Mouse (Mus musculus): Measurements from ENCODE around the gene Mtx1. TPM values are rescaled to one million over a fixed set of nuclear protein-coding genes. Genes with fewer than 3 reads are reported as not detected.
"Not testable (repeated sequence)": the region's sequence is repeated elsewhere in the genome, so short reads cannot be mapped to it uniquely, and the experiment has no call there.

Mtx1 gene
- total and polyA plus RNA-seq, 2 experiments from 2014 or later = 108 to 176 TPM

DNA sequence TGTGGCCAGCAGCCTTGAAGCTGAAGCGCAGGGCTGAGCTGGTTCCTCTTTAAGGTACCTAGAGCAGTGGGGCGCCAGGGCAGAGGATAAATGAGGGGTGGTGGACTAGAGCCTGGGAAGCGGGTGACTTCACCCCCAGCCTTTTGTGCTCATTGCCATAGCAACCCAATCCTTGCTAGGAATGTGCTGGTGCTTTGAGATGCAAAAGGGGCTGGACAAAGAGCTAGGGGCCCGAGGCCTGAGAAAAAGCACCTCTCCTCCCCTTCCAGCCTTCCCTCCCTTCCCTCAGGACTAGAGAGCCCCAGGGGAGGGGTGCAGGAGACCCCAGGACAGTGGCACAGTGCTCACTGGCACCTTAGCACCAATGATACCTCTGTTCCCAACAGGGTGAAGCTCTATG lies 970 bp downstream of the Mtx1 start:
- H3K36me3 ChIP-seq (ENCODE audit: insufficient read depth, low read length) = no peaks in the 10 kb centered on the region
- TF ChIP-seq CTCF (IDR thresholded peaks at IDR 0.05) = no peak
- peak; percentile 84 for DNase-seq (ENCODE audit: low spot score)
- H3K27ac ChIP-seq (ENCODE audit: low read depth, low read length) = peak overlapping the region; percentile 80
- H3K4me1 ChIP-seq (ENCODE audit: insufficient read depth, low read length) = peaks cover 26% of the 10 kb centered on the region; the same call in 1 of the 2 replicates
- H3K27me3 ChIP-seq (ENCODE audit: insufficient read depth, low read length) = no peaks in the 10 kb centered on the region
- peak overlapping the region; percentile 85 for H3K4me2 ChIP-seq (ENCODE audit: low read depth, low read length, poor library complexity, severe bottlenecking)
- H3K4me3 ChIP-seq (ENCODE audit: low read depth, low read length) = peak overlapping the region; percentile 41
- peak overlapping the region; percentile 55 for H3K9ac ChIP-seq (replicated peaks; ENCODE audit: low read length, poor library complexity, severe bottlenecking)
- H3K9me3 ChIP-seq (ENCODE audit: low read length) = no peaks in the 10 kb centered on the region
- ATAC-seq (ENCODE audit: low FRiP score) = peak; percentile 47
- 14% methylated on average over 4 of the region's 4 CpGs for whole genome bisulfite sequencing

DNA sequence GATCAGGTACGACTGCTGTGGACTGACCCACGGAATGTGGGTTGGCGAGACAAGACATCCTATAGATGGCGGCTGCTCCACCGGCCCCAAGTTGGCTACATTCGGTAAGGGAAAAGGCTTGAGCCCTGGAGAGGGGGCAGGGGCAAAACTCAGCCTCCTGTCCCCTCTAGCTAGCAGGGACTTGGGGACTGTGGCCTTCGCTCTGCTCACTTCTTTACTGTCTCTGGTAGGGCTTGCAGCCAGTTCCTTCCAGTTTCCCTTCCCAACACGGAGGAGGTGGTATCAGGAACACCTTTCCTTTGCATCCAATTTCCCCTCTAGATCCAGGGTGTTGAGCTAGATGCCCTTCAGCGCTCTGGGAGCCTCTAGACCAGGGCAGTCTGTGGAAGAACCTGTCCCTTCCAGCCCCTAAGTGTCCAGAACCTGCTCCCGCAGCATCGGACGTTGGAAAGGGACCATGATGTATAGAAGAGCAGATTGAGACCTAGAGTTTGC lies 1.5 kb downstream of the Mtx1 start:
- WGBS = 17% methylated on average over 12 of the region's 12 CpGs
- Histone ChIP-seq H3K27me3 (ENCODE audit: insufficient read depth, low read length) (no peaks in the 10 kb centered on the region), H3K36me3 (ENCODE audit: insufficient read depth, low read length) (no peaks in the 10 kb centered on the region), H3K27ac (ENCODE audit: low read depth, low read length) (peak overlapping the region; percentile 80), H3K9me3 (ENCODE audit: low read length) (no peaks in the 10 kb centered on the region), H3K4me3 (ENCODE audit: low read depth, low read length) (peak overlapping the region; percentile 41), H3K4me1 (ENCODE audit: insufficient read depth, low read length) (peaks cover 26% of the 10 kb centered on the region; the same call in 1 of the 2 replicates), H3K4me2 (ENCODE audit: low read depth, low read length, poor library complexity, severe bottlenecking) (peak overlapping the region; percentile 85), H3K9ac (replicated peaks; ENCODE audit: low read length, poor library complexity, severe bottlenecking) (peak overlapping the region; percentile 55)
- no peak for TF ChIP-seq CTCF (IDR thresholded peaks at IDR 0.05)
- ATAC-seq (ENCODE audit: low FRiP score) = no peak
- no peak for DNase-seq (ENCODE audit: low spot score)

DNA sequence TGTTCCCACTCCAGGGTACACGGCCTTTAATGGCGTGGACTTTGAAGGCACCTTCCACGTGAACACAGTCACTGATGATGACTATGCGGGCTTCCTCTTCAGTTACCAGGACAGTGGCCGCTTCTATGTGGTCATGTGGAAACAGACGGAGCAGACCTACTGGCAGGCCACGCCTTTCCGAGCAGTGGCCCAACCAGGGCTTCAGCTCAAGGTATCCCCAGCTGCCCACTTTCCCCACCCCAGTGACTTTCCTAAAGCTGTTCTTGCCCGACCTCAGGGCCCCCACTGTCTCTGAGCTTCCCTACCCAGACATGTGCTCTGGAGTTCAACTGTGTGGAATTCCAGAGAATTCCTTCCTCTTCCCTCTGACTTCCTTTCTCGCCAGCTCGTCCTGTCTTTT lies 2.1 kb downstream of the Mtx1 start:
- no peaks in the 10 kb centered on the region for H3K9me3 ChIP-seq (ENCODE audit: low read length)
- peak overlapping the region; percentile 80 for H3K27ac ChIP-seq (ENCODE audit: low read depth, low read length)
- no peaks in the 10 kb centered on the region for H3K36me3 ChIP-seq (ENCODE audit: insufficient read depth, low read length)
- ATAC-seq (ENCODE audit: low FRiP score) (no peak), DNase-seq (ENCODE audit: low spot score) (no peak)
- WGBS = 35% methylated on average over 11 of the region's 11 CpGs
- H3K4me1 ChIP-seq (ENCODE audit: insufficient read depth, low read length) = peaks cover 26% of the 10 kb centered on the region; the same call in 1 of the 2 replicates
- no peak for TF ChIP-seq CTCF (IDR thresholded peaks at IDR 0.05)
- peak overlapping the region; percentile 85 for H3K4me2 ChIP-seq (ENCODE audit: low read depth, low read length, poor library complexity, severe bottlenecking)
- H3K4me3 ChIP-seq (ENCODE audit: low read depth, low read length) = peak overlapping the region; percentile 41
- no peaks in the 10 kb centered on the region for H3K27me3 ChIP-seq (ENCODE audit: insufficient read depth, low read length)
- peak overlapping the region; percentile 39; the same call in 1 of the 2 replicates for H3K9ac ChIP-seq (replicated peaks; ENCODE audit: low read length, poor library complexity, severe bottlenecking)

DNA sequence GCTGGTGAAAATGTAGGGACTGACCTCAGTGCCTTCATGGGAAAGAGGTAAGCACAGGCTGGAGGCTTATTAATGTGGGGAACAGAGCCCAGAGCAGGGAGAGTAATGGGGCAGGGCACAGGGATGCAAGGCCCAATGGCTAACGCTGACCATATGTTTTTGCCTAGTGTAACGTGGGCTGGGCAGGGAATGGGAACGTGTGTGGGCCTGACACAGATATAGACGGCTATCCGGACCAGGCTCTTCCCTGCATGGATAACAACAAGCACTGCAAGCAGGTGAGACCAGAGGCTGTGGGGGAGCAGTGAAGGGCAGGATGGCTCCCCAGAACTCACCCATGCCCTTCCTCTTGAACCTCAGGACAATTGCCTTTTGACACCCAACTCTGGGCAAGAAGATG lies 5.7 kb downstream of the Mtx1 start:
- H3K9me3 ChIP-seq (ENCODE audit: low read length) = no peaks in the 10 kb centered on the region
- no peak overlapping the region for H3K9ac ChIP-seq (replicated peaks; ENCODE audit: low read length, poor library complexity, severe bottlenecking)
- WGBS = 63% methylated on average over 5 of the region's 5 CpGs
- no peak for TF ChIP-seq CTCF (IDR thresholded peaks at IDR 0.05)
- no peaks in the 10 kb centered on the region for H3K27me3 ChIP-seq (ENCODE audit: insufficient read depth, low read length)
- H3K4me2 ChIP-seq (ENCODE audit: low read depth, low read length, poor library complexity, severe bottlenecking) = no peak overlapping the region
- no peak overlapping the region for H3K4me3 ChIP-seq (ENCODE audit: low read depth, low read length)
- peaks cover 18% of the 10 kb centered on the region; the same call in 1 of the 2 replicates for H3K4me1 ChIP-seq (ENCODE audit: insufficient read depth, low read length)
- no peak for DNase-seq (ENCODE audit: low spot score)
- no peak overlapping the region for H3K27ac ChIP-seq (ENCODE audit: low read depth, low read length)
- no peaks in the 10 kb centered on the region for H3K36me3 ChIP-seq (ENCODE audit: insufficient read depth, low read length)
- no peak for ATAC-seq (ENCODE audit: low FRiP score)

DNA sequence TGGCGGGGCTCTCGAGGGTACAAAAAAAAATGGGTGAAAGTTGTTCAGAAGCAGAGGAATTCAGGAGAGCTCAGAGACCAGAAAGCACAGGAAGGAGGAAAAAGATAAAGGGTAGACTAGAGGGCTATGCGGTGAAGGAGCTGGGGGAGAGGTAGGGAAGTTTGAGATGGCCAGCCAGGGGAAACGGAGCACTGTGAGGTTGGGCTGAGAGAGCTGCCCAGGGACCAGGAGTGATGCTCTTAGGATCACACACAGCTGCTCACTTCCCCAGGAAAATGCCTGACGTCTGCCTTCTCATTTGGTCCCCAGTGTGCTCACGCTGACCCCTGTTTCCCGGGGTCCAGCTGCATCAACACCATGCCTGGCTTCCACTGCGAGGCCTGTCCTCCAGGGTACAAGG lies 7.3 kb downstream of the Mtx1 start:
- Histone ChIP-seq H3K4me2 (ENCODE audit: low read depth, low read length, poor library complexity, severe bottlenecking) (no peak overlapping the region), H3K36me3 (ENCODE audit: insufficient read depth, low read length) (no peaks in the 10 kb centered on the region), H3K9me3 (ENCODE audit: low read length) (no peaks in the 10 kb centered on the region), H3K27me3 (ENCODE audit: insufficient read depth, low read length) (no peaks in the 10 kb centered on the region), H3K4me3 (ENCODE audit: low read depth, low read length) (no peak overlapping the region), H3K4me1 (ENCODE audit: insufficient read depth, low read length) (peaks cover 11% of the 10 kb centered on the region; the same call in 1 of the 2 replicates), H3K9ac (replicated peaks; ENCODE audit: low read length, poor library complexity, severe bottlenecking) (no peak overlapping the region), H3K27ac (ENCODE audit: low read depth, low read length) (no peak overlapping the region)
- TF ChIP-seq CTCF (IDR thresholded peaks at IDR 0.05) = no peak
- ATAC-seq (ENCODE audit: low FRiP score) (no peak), DNase-seq (ENCODE audit: low spot score) (no peak)
- WGBS = 50% methylated on average over 8 of the region's 8 CpGs

DNA sequence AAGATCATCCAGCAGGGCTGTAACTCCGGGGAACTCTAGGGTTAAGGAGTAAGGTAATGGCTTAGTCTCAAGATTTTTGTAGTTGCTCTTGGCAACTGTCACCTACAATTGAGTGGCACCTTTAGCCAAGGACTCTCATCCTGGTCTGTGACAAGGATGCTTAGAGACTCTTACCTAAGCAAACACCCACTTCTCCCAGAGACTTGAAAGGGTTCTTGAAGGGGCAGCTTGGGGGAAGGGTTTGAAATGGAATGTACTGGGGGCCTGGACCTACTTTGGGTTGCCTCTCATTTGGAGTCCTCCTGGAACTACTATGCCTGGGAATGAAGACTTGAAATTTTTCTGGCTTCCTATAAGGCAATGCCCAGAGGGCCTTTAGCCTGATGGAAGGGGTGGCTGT lies 8.6 kb downstream of the Mtx1 start:
- ATAC-seq (ENCODE audit: low FRiP score) (no peak), DNase-seq (ENCODE audit: low spot score) (no peak)
- Histone ChIP-seq H3K9me3 (ENCODE audit: low read length) (no peaks in the 10 kb centered on the region), H3K9ac (replicated peaks; ENCODE audit: low read length, poor library complexity, severe bottlenecking) (no peak overlapping the region), H3K4me2 (ENCODE audit: low read depth, low read length, poor library complexity, severe bottlenecking) (no peak overlapping the region), H3K4me3 (ENCODE audit: low read depth, low read length) (no peak overlapping the region), H3K27ac (ENCODE audit: low read depth, low read length) (no peak overlapping the region), H3K36me3 (ENCODE audit: insufficient read depth, low read length) (no peaks in the 10 kb centered on the region), H3K4me1 (ENCODE audit: insufficient read depth, low read length) (peaks cover 6% of the 10 kb centered on the region; the same call in 1 of the 2 replicates), H3K27me3 (ENCODE audit: insufficient read depth, low read length) (no peaks in the 10 kb centered on the region)
- TF ChIP-seq CTCF (IDR thresholded peaks at IDR 0.05) = no peak
- 63% methylated on average over 1 of the region's 1 CpGs for WGBS

DNA sequence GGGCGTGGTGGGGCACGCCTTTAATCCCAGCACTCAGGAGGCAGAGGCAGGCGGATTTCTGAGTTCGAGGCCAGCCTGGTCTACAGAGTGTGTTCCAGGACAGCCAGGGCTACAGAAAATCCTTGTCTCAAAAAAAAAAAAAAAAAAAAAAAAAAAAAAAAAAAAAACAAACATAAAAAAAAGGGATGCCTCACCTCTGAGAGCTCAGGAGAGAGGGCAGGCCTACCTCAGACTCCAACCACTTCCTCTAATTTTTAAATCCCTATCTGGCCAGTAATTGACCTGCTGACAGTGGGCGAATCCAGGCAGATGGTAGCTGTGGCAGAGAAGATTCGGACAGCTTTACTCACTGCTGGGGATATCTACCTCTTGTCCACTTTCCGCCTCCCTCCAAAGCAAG lies 10.5 kb downstream of the Mtx1 start:
- not testable (repeated sequence) for H3K4me2 ChIP-seq (ENCODE audit: low read depth, low read length, poor library complexity, severe bottlenecking); H3K4me1 ChIP-seq (ENCODE audit: insufficient read depth, low read length); H3K4me3 ChIP-seq (ENCODE audit: low read depth, low read length); H3K9ac ChIP-seq (replicated peaks; ENCODE audit: low read length, poor library complexity, severe bottlenecking); DNase-seq (ENCODE audit: low spot score); H3K9me3 ChIP-seq (ENCODE audit: low read length); H3K27me3 ChIP-seq (ENCODE audit: insufficient read depth, low read length); H3K36me3 ChIP-seq (ENCODE audit: insufficient read depth, low read length); ATAC-seq (ENCODE audit: low FRiP score); H3K27ac ChIP-seq (ENCODE audit: low read depth, low read length)
- 64% methylated on average over 7 of the region's 7 CpGs for WGBS
